Mouse (Mus musculus): Measurements from ENCODE around the gene Cirbp.

Gene Cirbp

GRCm38 (mm10) chr10:80177441-80178279, 11.9 kb downstream of the Cirbp start:
- no peak for DNase-seq (ENCODE audit: low read depth, low spot score)

- peak; percentile 76 for DNase-seq (ENCODE audit: low read depth, low spot score)
Observed at GRCm38 (mm10) chr10:80179068-80180051, 13.6 kb downstream of the Cirbp start, which contains the start of gene Efna2. Gene Efna2, plus strand, starts transcription at chr10:80179482.

GRCm38 (mm10) chr10:80180288-80180687, 14.5 kb downstream of the Cirbp start:
- no peak for DNase-seq (ENCODE audit: low read depth, low spot score)

DNA sequence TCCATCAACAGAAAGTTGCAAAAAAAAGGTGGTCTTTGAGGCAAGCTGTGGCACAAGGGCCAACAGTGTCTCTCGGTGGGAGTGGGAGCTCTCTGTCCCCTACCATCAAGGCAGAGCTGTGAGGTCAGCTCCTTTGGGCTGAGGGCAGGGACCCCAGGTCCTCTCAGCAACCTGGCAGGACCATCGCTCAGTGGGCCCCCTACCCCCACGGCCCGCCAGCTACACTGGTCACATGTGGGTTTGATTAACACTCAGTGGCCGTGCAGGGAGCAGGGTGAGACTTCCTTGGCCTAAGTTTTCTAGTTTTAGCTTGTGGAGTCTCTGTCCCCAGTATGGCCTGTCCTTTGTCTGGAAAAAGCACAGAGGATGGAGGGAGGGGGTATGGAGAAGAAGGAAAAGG, 15.0 kb downstream of the Cirbp start:
- DNase-seq (ENCODE audit: low read depth, low spot score), result no peak

GRCm38 (mm10) chr10:80182547-80182946, 16.8 kb downstream of the Cirbp start:
- DNase-seq (ENCODE audit: low read depth, low spot score), result no peak

- no peak for DNase-seq (ENCODE audit: low read depth, low spot score)
Observed at GRCm38 (mm10) chr10:80186649-80187048, 20.9 kb downstream of the Cirbp start.

- no peak for DNase-seq (ENCODE audit: low read depth, low spot score)
Observed at GRCm38 (mm10) chr10:80187739-80188138, 22.0 kb downstream of the Cirbp start.

DNA sequence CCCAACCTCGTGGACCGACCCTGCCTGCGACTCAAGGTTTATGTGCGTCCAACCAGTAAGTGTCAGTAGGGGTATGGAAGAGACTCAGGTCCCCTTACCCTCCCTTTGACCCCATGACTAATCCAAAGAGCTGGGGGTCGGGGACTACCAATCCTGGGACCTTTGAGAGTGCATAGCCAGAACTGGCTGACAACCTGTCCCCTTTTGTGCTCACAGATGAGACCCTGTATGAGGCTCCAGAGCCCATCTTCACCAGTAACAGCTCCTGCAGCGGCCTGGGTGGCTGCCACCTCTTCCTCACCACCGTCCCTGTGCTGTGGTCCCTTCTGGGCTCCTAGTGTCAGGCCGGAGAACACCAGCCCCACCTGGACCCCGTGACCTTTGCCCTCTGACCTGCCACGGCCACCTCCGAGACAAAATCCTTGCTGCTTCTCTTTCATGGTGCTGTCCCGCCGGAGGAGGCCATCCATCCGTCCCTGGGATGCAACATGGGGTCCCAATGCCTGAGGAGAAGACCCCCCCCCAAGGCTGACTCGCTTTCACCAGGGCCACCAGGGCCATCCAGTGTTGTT, 22.8 kb downstream of the Cirbp start:
- no peak for DNase-seq (ENCODE audit: low read depth, low spot score)

- no peak for DNase-seq (ENCODE audit: low read depth, low spot score)
Observed at GRCm38 (mm10) chr10:80189999-80190398, 24.2 kb downstream of the Cirbp start.

- peak; percentile 58 for DNase-seq (ENCODE audit: low read depth, low spot score)
Observed at GRCm38 (mm10) chr10:80190491-80191051, 24.8 kb downstream of the Cirbp start.

DNA sequence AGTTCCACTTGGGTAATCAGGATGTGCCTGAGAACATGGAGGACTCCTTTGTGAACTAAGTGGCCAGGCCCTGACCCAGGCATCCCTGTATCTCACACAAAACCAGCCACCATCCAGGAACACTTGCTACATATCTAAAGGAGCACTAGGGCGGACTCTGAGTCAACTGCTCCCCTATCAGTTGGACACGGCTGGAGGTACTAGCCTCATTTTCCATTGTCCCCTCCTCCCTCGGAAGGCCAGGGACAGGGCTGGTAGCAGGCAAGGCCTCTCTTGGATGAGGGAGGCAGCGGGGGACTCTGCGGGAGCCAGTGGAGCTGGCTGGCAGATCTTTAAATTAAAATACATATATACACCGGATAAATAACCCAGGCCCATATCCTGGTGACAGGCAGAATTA, 28.2 kb downstream of the Cirbp start:
- DNase-seq (ENCODE audit: low read depth, low spot score), result no peak

DNA sequence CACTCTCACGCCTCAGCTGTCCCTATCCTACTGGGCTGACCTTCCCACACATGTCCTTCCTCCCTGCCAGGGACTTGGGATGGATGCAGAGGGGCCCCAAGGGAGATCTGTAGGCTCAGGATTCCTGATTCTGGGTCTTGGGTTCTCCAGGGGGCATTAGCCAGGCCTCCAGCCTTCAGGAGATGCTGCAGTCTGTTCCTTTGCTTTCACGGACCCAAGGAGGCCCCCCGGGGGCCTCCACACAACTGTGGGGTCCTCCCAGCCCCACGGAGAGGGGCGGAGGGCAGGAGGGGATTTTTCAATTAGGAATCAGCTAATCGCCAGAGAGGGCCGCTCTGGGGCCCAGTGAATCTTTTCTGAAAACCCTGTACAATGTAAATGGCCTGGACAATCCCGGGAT, 28.7 kb downstream of the Cirbp start:
- DNase-seq (ENCODE audit: low read depth, low spot score), result no peak

- no peak for DNase-seq (ENCODE audit: low read depth, low spot score)
Observed at GRCm38 (mm10) chr10:80196167-80196566, 30.4 kb downstream of the Cirbp start.

DNA sequence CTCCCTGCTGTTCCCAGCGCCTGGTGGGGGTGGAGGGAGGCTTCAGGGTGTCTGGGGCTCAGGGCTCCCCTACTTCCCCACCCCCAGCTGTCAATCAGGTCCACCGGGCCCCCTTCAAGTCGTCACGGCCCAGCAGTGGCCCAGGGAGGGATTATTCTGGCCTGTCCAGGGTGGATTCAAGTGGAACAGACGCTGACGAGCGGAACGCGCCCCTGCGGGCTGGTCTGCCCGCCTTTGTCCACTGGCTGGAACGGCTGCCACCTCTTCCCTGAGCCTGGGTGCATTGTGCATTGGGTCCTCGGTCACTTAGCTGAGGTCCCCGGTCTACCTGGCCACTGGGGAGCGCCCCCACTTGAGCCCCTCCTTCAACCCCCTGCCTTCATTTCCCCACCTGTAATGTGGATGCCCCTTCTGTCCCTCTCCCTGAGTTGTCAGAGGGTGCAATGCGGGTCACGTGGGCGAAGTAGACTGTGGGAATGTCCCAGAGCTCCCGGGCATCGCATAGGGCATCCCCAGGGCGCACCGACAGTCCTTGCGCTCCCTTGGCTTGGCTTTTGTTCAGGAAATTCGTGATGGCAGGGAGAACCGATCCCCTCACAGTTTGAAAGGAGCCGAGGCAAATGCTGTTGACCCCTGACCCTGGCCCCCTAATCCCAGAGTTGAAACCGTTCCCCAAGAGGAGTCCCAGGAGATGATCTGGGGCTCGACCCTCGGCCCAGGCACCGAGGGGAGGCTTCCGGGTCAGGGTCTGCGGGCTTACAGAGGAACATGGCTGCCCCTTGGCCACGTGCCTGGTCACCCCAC, 31.2 kb downstream of the Cirbp start:
- DNase-seq (ENCODE audit: low read depth, low spot score), result no peak

DNA sequence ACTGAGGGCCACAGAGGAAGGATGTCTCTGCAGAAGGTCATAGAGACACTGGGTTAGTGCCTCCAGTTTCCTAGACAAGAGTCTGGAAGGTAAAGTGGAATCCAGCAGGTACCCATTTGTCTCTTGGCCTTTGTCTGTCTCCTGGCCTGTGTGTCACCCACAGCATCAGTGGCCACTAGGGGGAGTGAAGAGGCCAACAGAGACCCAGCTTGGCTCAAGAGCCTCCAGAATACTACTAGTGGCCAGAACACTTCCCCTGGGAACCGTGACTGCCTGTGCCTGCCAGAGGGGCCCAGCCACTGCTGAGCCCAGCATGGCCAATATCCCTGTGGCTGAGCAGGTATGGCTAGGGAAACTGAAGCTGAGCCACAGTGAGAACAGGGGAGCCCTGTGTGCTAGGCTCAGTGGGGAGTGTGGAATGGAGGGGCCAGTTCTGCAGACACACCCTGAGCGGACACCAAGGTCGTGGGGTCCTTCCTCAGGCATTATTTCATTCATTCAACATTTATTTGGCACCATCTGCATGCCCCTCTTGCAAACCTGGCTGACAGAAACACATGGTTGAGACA, 33.7 kb downstream of the Cirbp start:
- DNase-seq (ENCODE audit: low read depth, low spot score), result peak; percentile 92

DNA sequence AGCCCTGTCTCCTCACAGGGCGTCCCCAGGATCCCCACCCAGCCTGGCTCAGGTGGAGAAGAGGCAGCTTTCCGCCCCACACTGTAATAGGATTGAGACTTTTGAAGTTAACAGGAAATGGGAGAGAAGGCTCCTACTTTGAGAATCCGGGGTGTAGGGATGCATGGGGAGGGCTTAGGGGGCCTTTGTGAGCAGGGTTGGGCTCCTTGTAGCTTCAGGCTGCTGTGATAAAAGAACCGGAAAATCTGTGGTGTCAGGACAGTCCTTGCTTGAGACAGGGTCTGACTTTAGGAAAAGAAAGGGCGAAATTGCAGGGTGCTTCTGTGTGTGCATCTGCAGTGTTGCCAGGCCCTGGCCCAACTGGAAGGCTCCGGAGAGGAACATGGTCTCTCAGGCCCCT, 34.7 kb downstream of the Cirbp start:
- no peak for DNase-seq (ENCODE audit: low read depth, low spot score)

- no peak for DNase-seq (ENCODE audit: low read depth, low spot score)
Observed at GRCm38 (mm10) chr10:80204055-80204454, 38.3 kb downstream of the Cirbp start.

DNA sequence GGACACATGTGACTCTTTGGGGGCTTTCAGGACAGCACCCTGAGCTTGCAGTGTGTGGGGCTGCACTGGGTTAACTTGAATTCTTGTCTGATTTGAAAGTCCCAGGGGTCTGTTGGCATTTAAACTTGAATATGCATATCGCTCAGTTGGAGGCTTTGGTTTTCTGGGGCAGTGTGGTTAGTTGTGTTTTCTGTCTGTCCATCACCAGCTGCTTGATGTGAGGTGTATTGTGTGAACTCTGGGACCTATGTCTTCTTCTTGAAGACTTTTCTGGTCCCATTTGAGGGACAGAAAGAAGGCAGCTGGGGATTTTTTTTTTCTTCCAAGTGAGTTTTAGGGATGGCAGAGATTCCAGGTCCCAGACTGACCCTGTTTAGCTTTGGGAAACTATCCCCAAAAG, 41.4 kb downstream of the Cirbp start:
- DNase-seq (ENCODE audit: low read depth, low spot score), result no peak

DNA sequence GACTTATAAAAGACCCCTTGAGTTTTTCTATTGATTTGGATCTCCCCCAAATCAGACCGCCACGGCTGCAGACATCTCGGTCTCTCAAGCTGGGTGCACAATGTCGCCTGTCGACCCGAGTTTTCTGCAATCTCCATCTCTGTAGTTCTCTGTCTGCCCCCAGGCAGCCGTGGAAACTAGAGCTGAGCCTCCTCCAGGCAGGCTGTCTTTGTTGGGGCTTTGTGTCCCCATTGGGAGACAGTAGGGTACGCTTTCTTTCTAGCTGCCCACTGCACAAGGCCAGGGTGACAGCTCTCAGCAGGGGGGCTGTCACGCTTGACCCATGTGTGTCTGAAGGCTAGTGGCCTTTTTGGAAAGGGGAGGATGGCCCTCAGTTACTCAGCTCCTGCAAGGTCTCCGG, 41.9 kb downstream of the Cirbp start:
- no peak for DNase-seq (ENCODE audit: low read depth, low spot score)

DNA sequence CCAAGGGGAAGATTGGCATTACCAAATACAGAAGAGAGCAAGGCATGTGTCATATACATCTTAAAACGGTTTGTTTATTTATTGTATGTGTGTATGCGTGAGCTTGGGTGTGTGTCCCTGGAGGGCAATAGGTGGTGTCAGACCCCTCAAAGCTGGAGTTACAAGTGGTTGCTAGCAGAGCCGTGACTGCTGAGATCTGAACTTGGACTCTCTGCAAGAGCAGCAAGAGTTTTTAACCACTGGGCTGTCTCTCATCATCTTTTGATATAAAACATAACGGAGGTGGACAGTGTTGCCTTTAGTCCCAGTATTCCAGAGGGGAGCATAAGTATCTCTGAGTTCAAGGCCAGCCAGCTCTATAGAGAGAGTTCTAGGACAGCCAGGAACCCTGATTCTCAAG, 42.5 kb downstream of the Cirbp start:
- no peak for DNase-seq (ENCODE audit: low read depth, low spot score)

Measured in brain, adult 2 months (tissue).